Mouse (Mus musculus) intestine, embryonic 16.5 days (tissue): ENCODE measurements around the gene Macc1. TPM values are rescaled to one million over a fixed set of nuclear protein-coding genes. Genes with fewer than 3 reads are reported as not detected.

ENCODE experiments used
- ATAC-seq: fragments of 200-750 bp; cut with Nextera tagmentation; 2 replicates; pipeline ENCODE4 v1.8.0; 2017; ENCODE audit warnings: moderate TSS enrichment, moderate library complexity
- H3K27ac ChIP-seq: fragments of 300-500 bp; sonication (generic); 2 replicates; pipeline ENCODE4 v1.5.1; 2014; ENCODE audit warnings: mild to moderate bottlenecking, low read length
- H3K27me3 ChIP-seq: fragments of 300-500 bp; sonication (generic); replicated peaks from 2 replicates; pipeline ENCODE4 v1.6.1; 2014; ENCODE audit warnings: low read length, control low read depth, mixed read lengths; ENCODE audit not compliant: control insufficient read depth, insufficient read depth
- H3K36me3 ChIP-seq: fragments of 300-500 bp; sonication (generic); 2 replicates; pipeline ENCODE4 v1.6.1; 2014; ENCODE audit warnings: low read length, control low read depth; ENCODE audit not compliant: control insufficient read depth, insufficient read depth
- H3K4me1 ChIP-seq: fragments of 300-500 bp; sonication (generic); 2 replicates; pipeline ENCODE4 v1.6.1; 2014; ENCODE audit warnings: low read length, control low read depth, mixed read lengths; ENCODE audit not compliant: control insufficient read depth, insufficient read depth
- H3K4me2 ChIP-seq: fragments of 300-500 bp; sonication (generic); 2 replicates; pipeline ENCODE4 v1.6.1; 2014; ENCODE audit warnings: low read depth, low read length, control low read depth
- H3K4me3 ChIP-seq: fragments of 300-500 bp; sonication (generic); 2 replicates; pipeline ENCODE4 v1.5.1; 2014; ENCODE audit warnings: mild to moderate bottlenecking, low read length
- H3K9ac ChIP-seq: fragments of 300-500 bp; sonication (generic); 2 replicates; pipeline ENCODE4 v1.6.1; 2014; ENCODE audit warnings: low read depth, low read length
- H3K9me3 ChIP-seq: fragments of 300-500 bp; sonication (generic); 2 replicates; pipeline ENCODE4 v1.6.1; 2016; ENCODE audit warnings: low read length, control low read depth; ENCODE audit not compliant: control insufficient read depth
- WGBS: fragments of 180-500 bp; shearing (Covaris S2); extraction: QIAGEN DNeasy Blood & Tissue Kit; methylation state at CpG from one replicate; pipeline ENCODE4 v1.1.7; 2014; 5-methylcytosine and 5-hydroxymethylcytosine counted together
- polyA plus RNA-seq: library from polyadenylated mRNA; unstranded; fragments of >200 nt; fragmentation: Nextera tagmentation; extraction: Ambion mirVana; gene quantifications from 2 replicates; pipeline ENCODE4 v1.2.1, GENCODE M21; 2015

Macc1 gene
- polyA plus RNA-seq, result 1.3 and 1.9 TPM in 2 replicates

- H3K9ac ChIP-seq, result no peak within 1 kb of the TSS
- no peaks in the 10 kb centered on the region for H3K4me1 ChIP-seq
- H3K27me3 ChIP-seq, result no peaks in the 10 kb centered on the region
- no peaks in the 10 kb centered on the region for H3K36me3 ChIP-seq
- H3K4me2 ChIP-seq, result no peak within 1 kb of the TSS
- no peak within 1 kb of the TSS for H3K27ac ChIP-seq
- H3K9me3 ChIP-seq, result no peaks in the 10 kb centered on the region
- no peak for ATAC-seq
- no peak within 1 kb of the TSS for H3K4me3 ChIP-seq
Observed at GRCm38 (mm10) chr12:119313970-119314369, at the start of gene Macc1. Macc1 (plus strand) TSS chr12:119314270.

- Histone ChIP-seq H3K27me3 (no peaks in the 10 kb centered on the region), H3K9ac (no peak overlapping the region), H3K4me1 (no peaks in the 10 kb centered on the region), H3K27ac (no peak overlapping the region), H3K4me2 (no peak overlapping the region), H3K9me3 (no peaks in the 10 kb centered on the region), H3K4me3 (no peak overlapping the region), H3K36me3 (no peaks in the 10 kb centered on the region)
- no peak for ATAC-seq
- 91% methylated on average over 3 of the region's 3 CpGs for WGBS
Observed at GRCm38 (mm10) chr12:119264506-119264905, 49.6 kb upstream of the Macc1 start.

- no peak overlapping the region for H3K27ac ChIP-seq
- H3K4me3 ChIP-seq, result no peak overlapping the region
- no peaks in the 10 kb centered on the region for H3K27me3 ChIP-seq
- ATAC-seq, result no peak
- H3K36me3 ChIP-seq, result no peaks in the 10 kb centered on the region
- no peak overlapping the region for H3K9ac ChIP-seq
- no peaks in the 10 kb centered on the region for H3K4me1 ChIP-seq
- WGBS, result 75% methylated on average over 1 of the region's 1 CpGs
- no peaks in the 10 kb centered on the region for H3K9me3 ChIP-seq
- no peak overlapping the region for H3K4me2 ChIP-seq
Observed at GRCm38 (mm10) chr12:119268723-119269122, 45.3 kb upstream of the Macc1 start.

- Histone ChIP-seq H3K36me3 (no peaks in the 10 kb centered on the region), H3K9me3 (no peaks in the 10 kb centered on the region), H3K9ac (no peak overlapping the region), H3K4me3 (no peak overlapping the region), H3K27ac (no peak overlapping the region), H3K4me2 (no peak overlapping the region), H3K4me1 (no peaks in the 10 kb centered on the region), H3K27me3 (no peaks in the 10 kb centered on the region)
- no peak for ATAC-seq
- WGBS, result 79% methylated on average over 2 of the region's 2 CpGs
Observed at GRCm38 (mm10) chr12:119270036-119270435, 44.0 kb upstream of the Macc1 start.

GRCm38 (mm10) chr12:119271964-119272363 is 42.1 kb upstream of the Macc1 start:
- H3K4me1 ChIP-seq, result no peaks in the 10 kb centered on the region
- ATAC-seq, result no peak
- H3K27me3 ChIP-seq, result no peaks in the 10 kb centered on the region
- H3K36me3 ChIP-seq, result no peaks in the 10 kb centered on the region
- H3K4me3 ChIP-seq, result no peak overlapping the region
- H3K4me2 ChIP-seq, result no peak overlapping the region
- no peak overlapping the region for H3K9ac ChIP-seq
- H3K27ac ChIP-seq, result no peak overlapping the region
- no peaks in the 10 kb centered on the region for H3K9me3 ChIP-seq
- 91% methylated on average over 1 of the region's 1 CpGs for WGBS

- 21% methylated on average over 1 of the region's 1 CpGs for WGBS
- no peaks in the 10 kb centered on the region for H3K36me3 ChIP-seq
- H3K27ac ChIP-seq, result no peak overlapping the region
- no peaks in the 10 kb centered on the region for H3K4me1 ChIP-seq
- ATAC-seq, result no peak
- H3K4me2 ChIP-seq, result no peak overlapping the region
- no peak overlapping the region for H3K9ac ChIP-seq
- no peaks in the 10 kb centered on the region for H3K27me3 ChIP-seq
- no peaks in the 10 kb centered on the region for H3K9me3 ChIP-seq
- no peak overlapping the region for H3K4me3 ChIP-seq
Observed at GRCm38 (mm10) chr12:119273605-119274004, 40.5 kb upstream of the Macc1 start.

- no peaks in the 10 kb centered on the region for H3K36me3 ChIP-seq
Observed at GRCm38 (mm10) chr12:119276282-119276681, 37.8 kb upstream of the Macc1 start.

GRCm38 (mm10) chr12:119291618-119292017 is 22.5 kb upstream of the Macc1 start:
- no peaks in the 10 kb centered on the region for H3K4me1 ChIP-seq
- no peaks in the 10 kb centered on the region for H3K9me3 ChIP-seq
- H3K27me3 ChIP-seq, result no peaks in the 10 kb centered on the region
- ATAC-seq, result no peak
- H3K36me3 ChIP-seq, result no peaks in the 10 kb centered on the region
- H3K4me2 ChIP-seq, result no peak overlapping the region
- WGBS, result 94% methylated on average over 5 of the region's 6 CpGs
- no peak overlapping the region for H3K4me3 ChIP-seq
- no peak overlapping the region for H3K9ac ChIP-seq
- H3K27ac ChIP-seq, result no peak overlapping the region

More at GRCm38 (mm10) chr12:119276282-119276681, 37.8 kb upstream of the Macc1 start:
- Histone ChIP-seq H3K27ac (no peak overlapping the region), H3K9me3 (no peaks in the 10 kb centered on the region), H3K4me2 (no peak overlapping the region), H3K9ac (no peak overlapping the region), H3K4me3 (no peak overlapping the region), H3K27me3 (no peaks in the 10 kb centered on the region), H3K4me1 (no peaks in the 10 kb centered on the region)
- no peak for ATAC-seq
- 90% methylated on average over 1 of the region's 1 CpGs for WGBS

- Histone ChIP-seq H3K27me3 (no peaks in the 10 kb centered on the region), H3K9ac (no peak overlapping the region), H3K27ac (no peak overlapping the region), H3K4me2 (no peak overlapping the region), H3K4me3 (no peak overlapping the region), H3K4me1 (no peaks in the 10 kb centered on the region), H3K9me3 (no peaks in the 10 kb centered on the region), H3K36me3 (no peaks in the 10 kb centered on the region)
- ATAC-seq, result no peak
Observed at GRCm38 (mm10) chr12:119303618-119304017, 10.5 kb upstream of the Macc1 start.

GRCm38 (mm10) chr12:119313014-119313763 is 881 bp upstream of the Macc1 start:
- Histone ChIP-seq H3K4me2 (no peak overlapping the region), H3K9me3 (no peaks in the 10 kb centered on the region), H3K27ac (no peak overlapping the region), H3K4me1 (no peaks in the 10 kb centered on the region), H3K9ac (no peak overlapping the region), H3K4me3 (no peak overlapping the region), H3K27me3 (no peaks in the 10 kb centered on the region), H3K36me3 (no peaks in the 10 kb centered on the region)
- WGBS, result 68% methylated on average over 3 of the region's 3 CpGs
- no peak for ATAC-seq
